Mouse (Mus musculus) embryonic facial prominence, embryonic 15.5 days (tissue): Measurements from ENCODE around the gene Bag5. TPM values are rescaled to one million over a fixed set of nuclear protein-coding genes. Genes with fewer than 3 reads are reported as not detected.
A peak's percentile ranks its signal among the peaks of the same experiment; 100 is the strongest.

Experiments
- ATAC-seq: fragments of 200-750 bp; cut with Nextera tagmentation; 2 replicates; pipeline ENCODE4 v1.8.0; 2017; ENCODE audit warnings: low read depth, moderate TSS enrichment; ENCODE audit not compliant: insufficient number of reproducible peaks, low FRiP score, low TSS enrichment
- H3K27ac ChIP-seq: fragments of 300-500 bp; sonication (generic); replicated peaks from 2 replicates; pipeline ENCODE4 v1.5.1; 2015; ENCODE audit warnings: mild to moderate bottlenecking, inconsistent platforms
- H3K27me3 ChIP-seq: fragments of 300-500 bp; sonication (generic); 2 replicates; pipeline ENCODE4 v1.6.1; 2015; ENCODE audit warnings: inconsistent platforms
- H3K36me3 ChIP-seq: fragments of 300-500 bp; sonication (generic); 2 replicates; pipeline ENCODE4 v1.6.1; 2015; ENCODE audit warnings: mild to moderate bottlenecking, inconsistent platforms
- H3K4me1 ChIP-seq: fragments of 300-500 bp; sonication (generic); 2 replicates; pipeline ENCODE4 v1.6.1; 2015; ENCODE audit warnings: inconsistent platforms
- H3K4me2 ChIP-seq: fragments of 300-500 bp; sonication (generic); replicated peaks from 2 replicates; pipeline ENCODE4 v1.6.1; 2015; ENCODE audit warnings: mild to moderate bottlenecking, inconsistent platforms
- H3K4me3 ChIP-seq: fragments of 300-500 bp; sonication (generic); replicated peaks from 2 replicates; pipeline ENCODE4 v1.5.1; 2015; ENCODE audit warnings: mild to moderate bottlenecking, inconsistent platforms
- H3K9ac ChIP-seq: fragments of 300-500 bp; sonication (generic); 2 replicates; pipeline ENCODE4 v1.6.1; 2015; ENCODE audit warnings: inconsistent platforms
- H3K9me3 ChIP-seq: fragments of 300-500 bp; sonication (generic); replicated peaks from 2 replicates; pipeline ENCODE4 v1.6.1; 2016; ENCODE audit warnings: inconsistent platforms
- WGBS: fragments of 180-500 bp; shearing (Covaris S2); methylation state at CpG from one replicate; pipeline ENCODE4 v1.1.7; 2015; 5-methylcytosine and 5-hydroxymethylcytosine counted together
- polyA plus RNA-seq: library from polyadenylated mRNA; unstranded; fragments of >200 nt; fragmentation: Nextera tagmentation; extraction: Ambion mirVana; gene quantifications from 2 replicates; pipeline ENCODE4 v1.2.1, GENCODE M21; 2015

Gene Bag5
- polyA plus RNA-seq, 1 experiment from 2014 or later = 65.5 TPM

- Histone ChIP-seq H3K4me2 (peak overlapping the region; percentile 100), H3K9ac (no peak overlapping the region), H3K4me3 (peak overlapping the region; percentile 61), H3K9me3 (no peaks in the 10 kb centered on the region), H3K4me1 (peaks cover 56% of the 10 kb centered on the region), H3K27ac (no peak overlapping the region), H3K36me3 (no peaks in the 10 kb centered on the region), H3K27me3 (peaks cover 49% of the 10 kb centered on the region)
- WGBS = 10% methylated on average over 12 of the region's 12 CpGs
- ATAC-seq = no peak
These were observed 40.5 kb downstream of the Bag5 start for GRCm38 (mm10) chr12:111672581-111672980.

- Histone ChIP-seq H3K27me3 (peaks cover 49% of the 10 kb centered on the region), H3K4me2 (peak within 1 kb of the TSS; percentile 100), H3K36me3 (no peaks in the 10 kb centered on the region), H3K27ac (no peak within 1 kb of the TSS), H3K9me3 (no peaks in the 10 kb centered on the region), H3K4me1 (peaks cover 52% of the 10 kb centered on the region), H3K9ac (peak within 1 kb of the TSS; percentile 47), H3K4me3 (peak within 1 kb of the TSS; percentile 61)
- ATAC-seq = peak; percentile 44; the same call in 1 of the 2 replicates
- 0% methylated on average over 31 of the region's 31 CpGs for WGBS
These were observed 40.9 kb downstream of the Bag5 start, which contains the start of gene Ckb for GRCm38 (mm10) chr12:111672176-111672575. Ckb (minus strand) TSS chr12:111672338.

GRCm38 (mm10) chr12:111671431-111671902 is 41.6 kb downstream of the Bag5 start:
- no peaks in the 10 kb centered on the region for H3K9me3 ChIP-seq
- no peak for ATAC-seq
- peak overlapping the region; percentile 100 for H3K4me2 ChIP-seq
- H3K4me3 ChIP-seq = peak overlapping the region; percentile 61
- under 1% methylated on average over 34 of the region's 34 CpGs for WGBS
- peak overlapping the region; percentile 47 for H3K9ac ChIP-seq
- H3K4me1 ChIP-seq = peaks cover 49% of the 10 kb centered on the region
- H3K27ac ChIP-seq = no peak overlapping the region
- H3K36me3 ChIP-seq = no peaks in the 10 kb centered on the region
- peaks cover 49% of the 10 kb centered on the region for H3K27me3 ChIP-seq

DNA sequence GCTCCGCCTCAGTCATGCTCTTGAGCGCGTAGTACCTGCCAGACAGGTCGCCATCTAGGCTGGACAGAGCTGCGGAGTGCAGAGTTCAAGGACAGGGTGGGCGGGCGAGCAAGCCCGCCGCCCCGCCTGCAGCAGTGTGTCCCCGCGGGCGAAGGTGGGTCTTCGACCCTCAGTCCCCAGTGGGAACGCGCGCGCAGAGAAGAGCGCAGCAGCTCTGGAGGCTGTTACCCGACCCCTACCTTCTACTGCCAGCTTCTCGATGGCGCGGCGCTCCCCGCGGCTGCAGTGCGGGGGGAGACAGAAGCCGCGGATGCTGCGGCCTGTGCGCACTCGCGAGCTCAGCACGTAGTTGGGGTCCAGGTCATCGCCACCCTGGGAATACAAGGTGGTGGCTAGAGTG is 42.1 kb downstream of the Bag5 start:
- H3K4me3 ChIP-seq = peak overlapping the region; percentile 61
- H3K9ac ChIP-seq = 0 out of 2 replicates have a peak overlapping the region, but pooled peaks have one; percentile 9
- ATAC-seq = no peak
- no peaks in the 10 kb centered on the region for H3K36me3 ChIP-seq
- H3K27ac ChIP-seq = no peak overlapping the region
- H3K4me2 ChIP-seq = peak overlapping the region; percentile 100
- H3K4me1 ChIP-seq = peaks cover 54% of the 10 kb centered on the region
- WGBS = 1% methylated on average over 35 of the region's 35 CpGs
- no peaks in the 10 kb centered on the region for H3K9me3 ChIP-seq
- H3K27me3 ChIP-seq = peaks cover 49% of the 10 kb centered on the region

DNA sequence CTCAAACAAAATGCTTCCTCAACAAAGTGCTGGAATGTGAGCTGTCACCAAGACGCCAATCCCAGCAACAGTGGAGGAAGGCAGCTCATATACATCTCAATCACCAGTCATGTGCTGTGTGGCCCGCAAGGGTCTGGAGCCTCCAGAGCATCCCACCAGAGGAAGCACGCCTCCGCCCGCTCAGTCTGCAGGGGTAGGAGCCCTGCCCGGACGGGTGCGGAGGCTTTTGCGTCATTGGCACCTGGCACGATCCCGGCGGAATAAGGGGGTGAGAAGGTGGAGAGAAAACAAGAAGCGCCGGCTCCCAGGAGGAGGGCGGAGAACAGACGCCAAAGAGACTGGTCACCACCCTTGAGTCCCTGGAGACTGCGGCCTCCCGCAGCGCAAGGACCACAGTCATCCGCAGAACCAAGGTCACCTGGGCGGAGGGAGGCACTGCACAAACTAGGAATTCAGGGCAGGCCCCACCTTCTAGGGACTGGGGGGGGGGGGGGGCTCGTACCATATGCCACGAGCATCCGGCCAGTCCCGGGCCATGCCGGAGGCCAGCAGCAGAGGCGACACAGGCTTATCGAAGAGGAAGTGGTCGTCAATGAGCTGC is 42.6 kb downstream of the Bag5 start:
- Histone ChIP-seq H3K9me3 (no peaks in the 10 kb centered on the region), H3K36me3 (no peaks in the 10 kb centered on the region), H3K9ac (no peak overlapping the region), H3K4me1 (peaks cover 59% of the 10 kb centered on the region), H3K27me3 (peaks cover 49% of the 10 kb centered on the region), H3K4me2 (peak overlapping the region; percentile 100), H3K27ac (no peak overlapping the region), H3K4me3 (peak overlapping the region; percentile 61)
- ATAC-seq = no peak; the same call in 1 of the 2 replicates
- WGBS = 14% methylated on average over 28 of the region's 29 CpGs

- Histone ChIP-seq H3K4me3 (no peak overlapping the region), H3K27ac (no peak overlapping the region), H3K4me1 (peaks cover 63% of the 10 kb centered on the region), H3K27me3 (peaks cover 46% of the 10 kb centered on the region), H3K9me3 (no peaks in the 10 kb centered on the region), H3K4me2 (no peak overlapping the region; the same call in 1 of the 2 replicates), H3K36me3 (no peaks in the 10 kb centered on the region), H3K9ac (no peak overlapping the region)
- 56% methylated on average over 8 of the region's 8 CpGs for WGBS
- ATAC-seq = no peak
These were observed 43.1 kb downstream of the Bag5 start for GRCm38 (mm10) chr12:111669961-111670360.

DNA sequence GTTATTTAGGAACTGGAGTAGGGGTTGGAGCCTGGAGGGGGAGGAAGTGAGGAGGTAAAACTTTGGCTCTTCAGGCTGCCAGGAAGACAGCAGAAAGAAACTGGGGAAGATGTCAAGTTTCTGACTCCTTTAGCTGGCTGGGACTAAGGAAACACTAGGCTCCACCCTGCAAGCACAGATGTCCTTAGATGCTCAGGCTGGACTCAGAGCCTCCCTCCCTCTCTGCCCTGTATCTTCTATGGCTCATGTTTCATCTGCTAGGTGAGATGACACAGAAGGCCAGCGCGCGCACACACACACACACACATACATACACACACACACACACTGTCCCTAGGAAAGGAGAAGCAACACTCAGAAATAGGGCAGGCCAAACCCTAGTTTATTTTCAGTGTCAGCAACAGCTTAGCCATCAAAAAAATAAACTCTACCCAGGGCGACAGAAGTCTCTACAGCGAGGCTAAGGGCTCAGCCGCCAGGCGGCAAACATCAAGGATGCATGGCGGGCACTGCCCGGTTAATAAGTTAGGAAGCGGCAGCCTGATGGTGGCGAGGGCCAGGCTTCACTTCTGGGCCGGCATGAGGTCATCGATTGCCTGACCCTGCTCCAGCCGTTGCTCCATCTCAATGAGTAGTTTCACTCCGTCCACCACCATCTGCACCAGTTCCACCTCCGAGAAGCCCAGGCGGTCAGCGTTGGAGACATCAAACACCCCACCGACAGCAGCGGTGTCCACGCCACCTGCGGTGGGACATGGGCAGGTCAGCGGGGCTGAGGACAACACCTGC is 43.9 kb downstream of the Bag5 start:
- peak; percentile 12; the same call in 1 of the 2 replicates for ATAC-seq
- WGBS = 67% methylated on average over 23 of the region's 23 CpGs
- peaks cover 43% of the 10 kb centered on the region for H3K27me3 ChIP-seq
- no peaks in the 10 kb centered on the region for H3K36me3 ChIP-seq
- H3K4me3 ChIP-seq = 0 out of 2 replicates have a peak overlapping the region, but pooled peaks have one; percentile 22
- H3K4me1 ChIP-seq = peaks cover 63% of the 10 kb centered on the region
- no peak overlapping the region for H3K9ac ChIP-seq
- H3K27ac ChIP-seq = peak overlapping the region; percentile 86
- no peaks in the 10 kb centered on the region for H3K9me3 ChIP-seq
- peak overlapping the region; percentile 52 for H3K4me2 ChIP-seq

- Histone ChIP-seq H3K27me3 (peaks cover 36% of the 10 kb centered on the region), H3K9me3 (no peaks in the 10 kb centered on the region), H3K4me2 (peak overlapping the region; percentile 52), H3K4me3 (peak overlapping the region; percentile 22; the same call in 1 of the 2 replicates), H3K27ac (peak overlapping the region; percentile 86), H3K4me1 (peaks cover 69% of the 10 kb centered on the region), H3K9ac (peak overlapping the region; percentile 21; the same call in 1 of the 2 replicates), H3K36me3 (no peaks in the 10 kb centered on the region)
- WGBS = 0% methylated on average over 8 of the region's 8 CpGs
- peak; percentile 74 for ATAC-seq
These were observed 44.6 kb downstream of the Bag5 start for GRCm38 (mm10) chr12:111668457-111668912.

- ATAC-seq = no peak
- Histone ChIP-seq H3K36me3 (no peaks in the 10 kb centered on the region), H3K27ac (no peak overlapping the region; the same call in 1 of the 2 replicates), H3K4me2 (no peak overlapping the region), H3K9ac (no peak overlapping the region), H3K4me1 (peaks cover 66% of the 10 kb centered on the region), H3K9me3 (no peaks in the 10 kb centered on the region), H3K27me3 (peaks cover 27% of the 10 kb centered on the region), H3K4me3 (no peak overlapping the region)
- WGBS = 86% methylated on average over 5 of the region's 5 CpGs
These were observed 45.6 kb downstream of the Bag5 start for GRCm38 (mm10) chr12:111667421-111667820.

- ATAC-seq = no peak
- H3K9ac ChIP-seq = no peak overlapping the region
- no peak overlapping the region for H3K27ac ChIP-seq
- peaks cover 17% of the 10 kb centered on the region for H3K27me3 ChIP-seq
- no peak overlapping the region for H3K4me3 ChIP-seq
- peaks cover 7% of the 10 kb centered on the region for H3K36me3 ChIP-seq
- no peaks in the 10 kb centered on the region for H3K9me3 ChIP-seq
- peaks cover 56% of the 10 kb centered on the region for H3K4me1 ChIP-seq
- no peak overlapping the region for H3K4me2 ChIP-seq
- WGBS = 68% methylated on average over 13 of the region's 13 CpGs
These were observed 46.7 kb downstream of the Bag5 start for GRCm38 (mm10) chr12:111666380-111666779.
